Mouse (Mus musculus) liver, embryonic 14.5 days (tissue): ENCODE measurements at regions not wholly inside any gene's neighbourhood (a gene's known extent, or its start where the extent isn't known, plus 50 kb on each side); places are given as distances from the start of the nearest gene placed in this dataset.

Experiments used
- ATAC-seq: fragments of 200-750 bp; cut with Nextera tagmentation; 2 replicates; pipeline ENCODE4 v1.8.0; 2017; ENCODE audit warnings: moderate number of reproducible peaks, mild to moderate bottlenecking, moderate library complexity; ENCODE audit not compliant: insufficient read depth
- DNase-seq, 3 experiments: peaks; one replicate each; pipeline ENCODE4 v3.0.0-alpha.2; 2012 to 2013; ENCODE audit warnings: low read depth in 3 of 3, low spot score in 3 of 3
- H3K27ac ChIP-seq: fragments of 300-500 bp; sonication (generic); 2 replicates; pipeline ENCODE4 v1.5.1; 2014; ENCODE audit warnings: moderate library complexity, mild to moderate bottlenecking, control low read depth, inconsistent platforms
- H3K27me3 ChIP-seq: fragments of 300-500 bp; sonication (generic); 2 replicates; pipeline ENCODE4 v1.6.1; 2014; ENCODE audit warnings: mild to moderate bottlenecking, low read length, moderate library complexity; ENCODE audit not compliant: control insufficient read depth, insufficient read depth
- H3K36me3 ChIP-seq: fragments of 300-500 bp; sonication (generic); replicated peaks from 2 replicates; pipeline ENCODE4 v1.6.1; 2014; ENCODE audit warnings: low read depth; ENCODE audit not compliant: control insufficient read depth, insufficient read depth
- H3K4me1 ChIP-seq, 2 experiments: fragments of 200-500 bp in 1 of 2; fragments of 300-500 bp in 1 of 2; sonication (generic) in 1 of 2; replicated peaks; 2 replicates each; pipeline ENCODE4 v1.6.1; 2012 to 2014; ENCODE audit warnings: antibody characterized with exemption in 1 of 2, inconsistent platforms in 1 of 2, low read length in 1 of 2; ENCODE audit not compliant: control insufficient read depth in 2 of 2, insufficient read depth in 2 of 2
- H3K4me2 ChIP-seq: fragments of 300-500 bp; sonication (generic); 2 replicates; pipeline ENCODE4 v1.6.1; 2014; ENCODE audit warnings: low read depth, mild to moderate bottlenecking, control low read depth, moderate library complexity
- H3K4me3 ChIP-seq, 2 experiments: fragments of 200-500 bp in 1 of 2; fragments of 300-500 bp in 1 of 2; sonication (generic) in 1 of 2; 2 replicates each; pipeline ENCODE4 v1.5.1; 2012 to 2014; ENCODE audit warnings: low read depth in 2 of 2, low read length in 2 of 2, mild to moderate bottlenecking in 2 of 2, control low read depth in 1 of 2, inconsistent platforms in 1 of 2, moderate library complexity in 1 of 2; ENCODE audit not compliant: insufficient read depth in 1 of 2
- H3K9ac ChIP-seq: fragments of 300-500 bp; sonication (generic); replicated peaks from 2 replicates; pipeline ENCODE4 v1.6.1; 2014; ENCODE audit warnings: mild to moderate bottlenecking, control low read depth, moderate library complexity
- H3K9me3 ChIP-seq: fragments of 300-500 bp; sonication (generic); 2 replicates; pipeline ENCODE4 v1.6.1; 2016; ENCODE audit warnings: low read length, mixed read lengths; ENCODE audit not compliant: control insufficient read depth
- CTCF ChIP-seq: IDR thresholded peaks from 2 replicates; pipeline ENCODE4 v1.5.1; 2016; ENCODE audit warnings: antibody characterized with exemption, low read depth, control low read depth
- EP300 ChIP-seq: IDR thresholded peaks from 2 replicates; pipeline ENCODE4 v1.6.1; 2016; ENCODE audit warnings: antibody characterized with exemption, low read depth
- WGBS: fragments of 180-500 bp; shearing (Covaris S2); extraction: QIAGEN DNeasy Blood & Tissue Kit; methylation state at CpG from one replicate; pipeline ENCODE4 v1.1.7; 2014; ENCODE audit not compliant: insufficient replicate concordance; 5-methylcytosine and 5-hydroxymethylcytosine counted together

DNA sequence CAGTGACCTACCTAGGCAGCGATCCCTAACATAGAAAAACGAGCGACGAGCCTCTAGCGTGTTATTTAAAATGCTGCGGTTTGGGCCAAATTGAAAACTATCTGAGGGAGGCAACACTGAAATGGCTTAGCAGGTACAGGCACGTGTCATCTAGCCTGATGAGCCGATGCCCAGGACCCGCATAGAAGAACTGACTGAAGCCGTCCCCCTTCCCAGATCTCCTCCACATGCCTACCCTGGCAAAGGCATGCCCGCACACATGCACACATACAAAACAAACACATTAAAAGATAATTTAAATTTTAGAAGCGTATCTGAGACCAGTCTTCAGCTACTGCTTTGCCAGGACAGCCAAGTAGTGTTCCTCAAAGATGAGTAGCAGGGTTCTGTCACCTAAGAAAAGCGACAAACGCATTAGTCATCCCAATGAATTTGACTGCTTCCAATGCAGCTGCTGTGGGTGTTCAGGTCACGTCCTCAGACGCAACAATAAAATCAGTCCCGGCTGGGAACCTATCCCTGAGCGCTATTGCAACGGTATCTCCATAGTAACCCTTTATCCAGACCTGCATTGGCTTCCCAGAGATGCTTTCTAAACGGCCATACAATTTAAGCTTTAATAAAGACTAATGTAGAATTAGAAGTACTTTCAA, 577.0 kb upstream of the Gm10131 start:
- TF ChIP-seq CTCF (no peak), EP300 (no peak)
- Histone ChIP-seq H3K27ac (no peak overlapping the region), H3K4me2 (no peak overlapping the region), H3K27me3 (no peaks in the 10 kb centered on the region; the same call in 1 of the 2 replicates), H3K36me3 (no peaks in the 10 kb centered on the region), H3K4me1 (peaks cover 0 to 2% of the 10 kb centered on the region in 2 experiments; a peak in 1 of 4 replicates), H3K9me3 (no peaks in the 10 kb centered on the region), H3K4me3 (no peak overlapping the region), H3K9ac (no peak overlapping the region)
- WGBS: 58% methylated on average over 20 of the region's 20 CpGs
- no peak for ATAC-seq
- no peak for DNase-seq

DNA sequence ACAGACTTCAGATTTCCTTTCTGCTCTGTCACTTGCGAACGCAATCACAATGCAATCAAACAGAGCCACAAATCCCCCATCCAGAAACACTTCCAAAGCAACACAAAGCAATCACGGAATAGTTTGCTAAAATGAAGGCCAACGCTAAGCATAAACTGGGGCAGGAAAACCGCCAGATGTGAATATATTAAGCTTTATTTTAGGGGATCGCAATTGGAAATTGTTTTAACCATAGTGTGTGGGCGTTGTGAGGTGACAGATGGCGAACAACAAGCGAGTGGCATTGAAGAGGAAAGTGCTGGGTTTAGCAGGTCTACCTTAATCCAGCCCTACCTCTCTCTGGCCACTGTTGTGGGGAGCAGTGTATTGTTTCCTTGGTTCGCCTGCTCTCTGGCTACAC, 574.8 kb upstream of the Gm10131 start:
- no peak for TF ChIP-seq EP300
- no peak for TF ChIP-seq CTCF
- Histone ChIP-seq H3K4me1 (peaks cover 0 to 2% of the 10 kb centered on the region in 2 experiments; a peak in 1 of 4 replicates), H3K4me2 (no peak overlapping the region), H3K4me3 (no peak overlapping the region), H3K9me3 (no peaks in the 10 kb centered on the region), H3K27ac (no peak overlapping the region), H3K27me3 (no peaks in the 10 kb centered on the region; the same call in 1 of the 2 replicates), H3K9ac (no peak overlapping the region), H3K36me3 (no peaks in the 10 kb centered on the region)
- 67% methylated on average over 10 of the region's 10 CpGs for WGBS
- no peak for ATAC-seq
- no peak for DNase-seq

DNA sequence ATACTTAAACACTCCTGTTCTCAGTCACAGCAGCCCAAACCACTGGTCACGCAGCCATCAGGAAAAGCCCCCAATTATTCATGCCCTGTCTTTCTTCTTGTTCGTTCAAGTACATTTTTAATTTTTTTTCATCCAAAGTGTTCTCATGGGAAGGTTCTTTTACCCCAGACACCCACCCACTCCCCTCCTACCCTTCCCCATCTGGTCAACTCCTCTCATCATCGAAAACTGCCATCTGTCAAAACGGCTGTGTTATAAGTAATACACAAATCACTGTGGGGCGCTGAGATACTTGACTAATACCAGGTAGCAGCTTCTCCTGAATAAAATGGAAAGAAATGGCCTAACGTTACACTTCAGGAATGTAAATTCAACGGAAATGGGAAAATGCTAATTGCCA, 573.1 kb upstream of the Gm10131 start:
- ATAC-seq (no peak), DNase-seq (no peak)
- WGBS: 53% methylated on average over 7 of the region's 7 CpGs
- Histone ChIP-seq H3K27me3 (no peaks in the 10 kb centered on the region; the same call in 1 of the 2 replicates), H3K9me3 (no peaks in the 10 kb centered on the region), H3K36me3 (no peaks in the 10 kb centered on the region), H3K27ac (no peak overlapping the region), H3K4me2 (no peak overlapping the region), H3K4me3 (no peak overlapping the region), H3K4me1 (peaks cover 0 to 2% of the 10 kb centered on the region in 2 experiments; a peak in 1 of 4 replicates), H3K9ac (no peak overlapping the region)
- TF ChIP-seq EP300 (no peak), CTCF (no peak)

DNA sequence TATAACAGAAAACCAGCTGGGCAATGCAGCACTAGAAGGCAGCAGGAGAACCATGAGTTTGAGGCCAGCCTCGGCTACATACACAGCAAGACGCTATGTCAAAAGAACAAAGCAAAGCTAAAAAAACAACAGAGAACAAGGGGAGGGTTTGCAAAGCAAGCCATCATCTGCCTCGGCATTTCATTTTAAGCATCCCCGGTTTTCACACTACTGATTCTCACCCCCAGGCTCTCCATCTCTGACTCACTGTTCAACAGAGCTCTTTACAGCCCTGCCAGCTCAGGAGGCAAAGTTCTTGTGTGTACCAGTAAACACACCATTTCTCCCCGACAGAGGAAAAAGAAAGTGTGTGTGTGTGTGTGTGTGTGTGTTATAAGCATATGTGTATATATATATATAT, 571.6 kb upstream of the Gm10131 start:
- no peak overlapping the region for H3K9ac ChIP-seq
- ATAC-seq: no peak
- no peak for DNase-seq

DNA sequence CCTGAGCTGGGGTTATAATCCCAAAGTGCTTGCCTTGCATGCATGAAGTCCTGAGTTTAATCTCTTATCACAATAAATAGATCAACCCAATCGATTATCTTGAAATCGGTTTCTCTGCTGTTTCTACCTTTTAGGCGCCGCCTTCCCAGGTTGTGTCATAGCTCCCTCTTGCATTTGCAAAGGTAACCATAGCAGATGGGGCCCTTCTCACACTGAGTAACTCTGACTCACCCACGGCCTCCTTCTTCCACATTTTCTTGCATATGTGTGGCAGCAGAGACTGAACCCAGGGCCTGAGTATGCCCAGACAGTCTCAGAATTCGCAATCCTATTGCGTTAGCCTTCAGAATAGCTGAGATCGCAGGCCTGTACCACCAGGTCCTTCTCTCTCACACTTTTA, 570.7 kb upstream of the Gm10131 start:
- Histone ChIP-seq H3K4me1 (no peaks in the 10 kb centered on the region), H3K4me3 (no peak overlapping the region), H3K27me3 (no peaks in the 10 kb centered on the region), H3K27ac (no peak overlapping the region), H3K9me3 (no peaks in the 10 kb centered on the region), H3K36me3 (no peaks in the 10 kb centered on the region), H3K9ac (no peak overlapping the region), H3K4me2 (no peak overlapping the region)
- WGBS: 72% methylated on average over 8 of the region's 8 CpGs
- ATAC-seq (no peak), DNase-seq (no peak)
- no peak for TF ChIP-seq EP300
- no peak for TF ChIP-seq CTCF

More for the DNA sequence above, 571.6 kb upstream of the Gm10131 start:
- TF ChIP-seq EP300: no peak
- no peak for TF ChIP-seq CTCF
- WGBS: 59% methylated on average over 5 of the region's 5 CpGs
- no peaks in the 10 kb centered on the region for H3K9me3 ChIP-seq
- no peaks in the 10 kb centered on the region for H3K27me3 ChIP-seq
- H3K4me1 ChIP-seq: no peaks in the 10 kb centered on the region
- H3K4me2 ChIP-seq: no peak overlapping the region
- H3K36me3 ChIP-seq: no peaks in the 10 kb centered on the region
- H3K27ac ChIP-seq: no peak overlapping the region
- no peak overlapping the region for H3K4me3 ChIP-seq
